Mouse (Mus musculus): ENCODE data around the gene Cd7. TPM values are rescaled to one million over a fixed set of nuclear protein-coding genes. Genes with fewer than 3 reads are reported as not detected.
"Not testable (repeated sequence)": the region's sequence is repeated elsewhere in the genome, so short reads cannot be mapped to it uniquely, and the experiment has no call there.

The Cd7 gene
- total RNA-seq, 2 experiments from 2014 or later: 6.1 TPM; not detected in 1

DNA sequence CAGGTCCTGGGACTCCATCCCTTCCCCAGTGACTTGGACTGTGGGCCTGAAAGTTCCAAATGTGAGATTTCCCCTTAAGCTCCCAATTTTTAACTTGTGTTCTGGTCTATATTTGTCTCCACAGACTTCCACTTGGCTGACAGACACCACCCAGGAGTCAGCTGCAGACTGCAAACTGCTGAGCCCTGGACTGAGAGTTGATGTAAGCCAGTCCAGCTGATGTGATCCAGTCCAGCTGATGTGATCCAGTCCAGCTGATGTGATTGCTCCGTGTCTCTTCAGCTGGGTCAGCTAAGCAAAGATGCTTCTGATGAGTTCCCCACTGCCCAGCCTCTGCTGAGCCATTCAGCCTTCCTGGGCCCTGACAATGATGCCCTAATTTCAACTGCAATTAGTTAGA, 12.6 kb upstream of the Cd7 start:
- ATAC-seq (replicated peaks; ENCODE audit: poor library complexity, severe bottlenecking): no peak

- ATAC-seq (replicated peaks; ENCODE audit: poor library complexity, severe bottlenecking): no peak
Measured at GRCm38 (mm10) chr11:121049840-121050239, 10.6 kb upstream of the Cd7 start.

- ATAC-seq (replicated peaks; ENCODE audit: poor library complexity, severe bottlenecking): no peak
Measured at GRCm38 (mm10) chr11:121047826-121048399, 8.7 kb upstream of the Cd7 start.

DNA sequence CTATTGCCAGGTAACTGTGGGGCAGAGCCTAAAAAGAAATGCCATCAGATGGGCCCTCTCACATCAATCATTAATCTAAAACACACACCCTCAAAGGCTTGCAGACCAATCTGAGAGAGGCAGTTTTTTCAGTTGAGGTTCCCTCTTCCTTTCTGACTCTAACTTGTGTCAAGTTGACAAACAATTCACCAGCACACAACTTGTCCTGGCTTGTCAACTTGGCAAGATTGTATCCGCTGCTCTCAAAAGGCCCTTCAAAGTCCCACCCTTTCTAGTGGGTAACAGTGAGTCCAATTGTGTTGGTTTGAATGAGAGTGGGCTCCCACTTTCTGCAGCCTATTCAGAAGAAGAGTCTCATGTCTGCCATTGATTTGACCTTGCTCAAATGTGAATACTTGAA, 6.1 kb upstream of the Cd7 start:
- no peak for ATAC-seq (replicated peaks; ENCODE audit: poor library complexity, severe bottlenecking)

GRCm38 (mm10) chr11:121043025-121043424, 3.8 kb upstream of the Cd7 start:
- not testable (repeated sequence) for ATAC-seq (replicated peaks; ENCODE audit: poor library complexity, severe bottlenecking)

DNA sequence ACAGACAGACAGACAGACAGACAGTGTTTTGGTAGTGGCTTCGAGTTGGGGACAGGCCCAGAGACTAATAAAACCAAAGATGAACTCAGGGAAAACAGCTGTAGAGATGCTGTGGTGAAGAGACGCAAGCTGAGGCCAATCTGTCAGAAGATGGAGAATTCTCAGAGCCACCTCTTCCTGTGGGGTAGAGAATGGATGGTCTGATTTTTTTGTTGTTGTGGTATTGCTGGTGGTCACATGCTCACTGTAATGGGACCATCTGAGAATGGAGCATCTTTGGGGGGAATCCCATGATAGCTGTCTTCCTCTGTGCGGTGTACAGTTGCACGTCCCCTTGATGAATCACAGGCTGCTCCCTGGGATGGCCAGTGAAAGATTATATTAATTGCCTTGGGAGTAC, 3.3 kb upstream of the Cd7 start:
- ATAC-seq (replicated peaks; ENCODE audit: poor library complexity, severe bottlenecking): no peak

- no peak for ATAC-seq (replicated peaks; ENCODE audit: poor library complexity, severe bottlenecking)
Measured at GRCm38 (mm10) chr11:121041636-121042035, 2.4 kb upstream of the Cd7 start.

DNA sequence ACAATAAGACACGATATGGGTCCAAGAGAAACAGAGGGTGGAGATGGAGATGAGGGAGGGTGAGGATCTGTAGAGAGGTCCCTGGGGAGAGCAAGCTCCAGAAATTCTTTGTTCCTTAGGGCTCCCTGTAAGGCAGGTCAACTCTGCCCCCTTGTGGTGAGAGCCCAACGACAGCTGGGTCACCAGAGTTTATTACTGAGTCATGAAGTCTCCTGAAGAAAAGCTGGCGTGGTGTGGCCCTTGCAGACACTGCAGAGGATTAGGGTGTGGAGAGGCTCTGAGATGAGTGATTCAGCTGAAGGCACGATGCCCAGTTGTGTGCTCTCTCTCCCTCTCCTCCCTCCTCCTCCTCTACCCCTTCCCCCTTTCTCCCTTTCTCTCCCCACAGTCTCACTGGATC, 2.0 kb upstream of the Cd7 start:
- ATAC-seq (replicated peaks; ENCODE audit: poor library complexity, severe bottlenecking): peak; percentile 78

DNA sequence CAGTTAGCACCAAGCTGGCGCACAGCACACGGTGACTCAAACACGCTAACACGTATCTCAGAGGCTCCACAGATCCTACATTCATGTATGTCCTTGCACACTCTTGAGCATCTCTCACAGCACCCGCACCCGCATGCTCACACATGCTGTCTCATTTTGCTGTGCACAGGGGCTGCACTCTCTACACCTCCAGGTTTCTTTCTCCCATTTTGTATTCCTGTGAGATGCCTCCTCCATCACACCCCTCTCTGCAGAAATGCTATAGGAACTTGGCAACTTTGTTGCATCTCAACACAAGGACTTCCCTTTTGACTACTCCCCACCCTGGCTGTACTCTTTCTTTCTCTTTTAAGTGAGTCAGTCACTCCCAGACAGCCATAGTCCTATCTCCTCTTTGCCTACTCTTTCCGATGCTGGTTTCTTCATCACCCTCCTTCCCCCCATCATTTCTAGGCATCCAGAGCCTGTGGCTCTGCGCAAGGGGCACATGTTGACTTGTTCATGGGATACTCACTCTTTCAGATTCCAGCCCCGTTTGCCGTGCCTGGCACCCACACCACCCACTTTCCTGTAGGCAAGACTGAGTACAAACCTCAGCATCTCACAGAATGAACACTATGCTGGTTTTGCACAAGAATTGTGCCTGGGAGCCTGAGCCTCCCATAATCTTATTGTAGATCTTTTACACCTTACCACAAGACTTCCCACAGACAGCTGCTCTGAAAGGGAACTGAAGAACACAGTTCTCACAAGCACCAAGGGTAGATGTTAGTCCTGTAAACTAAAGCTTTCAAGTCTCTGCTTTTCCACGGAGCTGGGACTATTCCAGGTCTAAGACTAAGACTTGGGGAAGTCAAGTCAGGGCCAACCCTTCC, 615 bp downstream of the Cd7 start:
- peak; percentile 33; the same call in 1 of the 2 replicates for ATAC-seq (replicated peaks; ENCODE audit: poor library complexity, severe bottlenecking)

- 0 out of 2 replicates have a peak, but pooled peaks have one; percentile 17 for ATAC-seq (replicated peaks; ENCODE audit: poor library complexity, severe bottlenecking)
Measured at GRCm38 (mm10) chr11:121033118-121033517, 6.1 kb downstream of the Cd7 start.

- no peak for ATAC-seq (replicated peaks; ENCODE audit: poor library complexity, severe bottlenecking)
Measured at GRCm38 (mm10) chr11:121027259-121027658, 12.0 kb downstream of the Cd7 start.

DNA sequence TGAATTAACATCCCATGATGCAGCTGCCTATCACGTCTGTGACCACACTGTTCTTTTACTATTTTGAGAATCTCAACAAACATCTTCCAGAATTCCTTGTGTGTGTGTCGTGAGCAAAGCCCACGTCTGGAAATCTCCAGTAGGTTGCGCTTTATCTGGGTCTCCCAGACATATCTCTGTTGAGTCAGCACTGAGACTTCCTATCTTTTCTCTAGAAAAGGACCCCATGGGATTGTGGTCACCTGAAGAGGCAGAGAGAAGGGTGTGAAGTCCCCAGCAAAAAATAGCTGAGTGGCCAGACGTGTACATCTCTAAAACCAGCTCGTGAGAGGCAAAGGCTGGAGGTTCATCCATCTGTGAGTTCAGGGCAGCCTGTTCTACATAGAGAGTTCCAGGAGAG, 15.1 kb downstream of the Cd7 start:
- no peak for ATAC-seq (replicated peaks; ENCODE audit: poor library complexity, severe bottlenecking)

DNA sequence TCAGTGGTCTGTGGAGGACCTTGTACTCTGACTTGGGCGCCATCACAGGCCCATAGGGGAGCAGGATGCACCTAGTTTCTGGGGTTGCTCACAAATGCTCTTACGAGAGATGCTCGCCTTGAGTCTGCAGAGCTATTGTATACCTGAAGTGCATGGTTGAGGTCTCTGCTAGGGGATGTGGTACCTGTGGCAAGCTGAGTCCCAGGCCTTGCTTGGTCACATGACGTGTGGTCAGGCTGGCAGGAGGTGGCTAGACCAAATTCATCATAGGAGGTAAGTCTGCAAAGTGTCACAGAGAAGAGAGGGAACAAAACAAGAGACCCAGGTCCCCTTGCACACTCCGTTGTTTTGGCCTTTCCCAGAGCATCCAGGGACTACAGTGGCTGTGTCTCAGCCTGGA, 19.7 kb downstream of the Cd7 start:
- no peak for ATAC-seq (replicated peaks; ENCODE audit: poor library complexity, severe bottlenecking)

- peak; percentile 76 for ATAC-seq (replicated peaks; ENCODE audit: poor library complexity, severe bottlenecking)
Measured at GRCm38 (mm10) chr11:121017703-121018102, 21.5 kb downstream of the Cd7 start.

DNA sequence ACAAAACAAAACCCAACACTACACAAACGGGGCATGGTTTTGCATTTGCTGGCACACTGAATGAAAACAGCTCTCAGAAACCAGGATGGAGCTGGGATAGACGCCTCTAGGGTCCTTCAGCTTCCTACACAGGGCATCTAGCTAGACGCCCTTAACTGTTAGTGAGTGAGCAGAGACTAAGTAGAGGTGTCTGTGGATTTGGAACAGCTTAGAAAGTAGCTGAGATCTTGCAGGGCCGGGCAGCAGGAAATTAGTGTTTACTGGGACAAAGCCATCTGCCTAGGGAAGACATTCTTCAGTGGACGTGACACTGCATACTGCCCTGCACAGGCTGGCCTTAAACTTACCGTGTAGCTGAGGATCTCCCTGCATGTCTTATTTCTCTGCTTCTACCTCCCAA, 23.7 kb downstream of the Cd7 start:
- no peak for ATAC-seq (replicated peaks; ENCODE audit: poor library complexity, severe bottlenecking)

DNA sequence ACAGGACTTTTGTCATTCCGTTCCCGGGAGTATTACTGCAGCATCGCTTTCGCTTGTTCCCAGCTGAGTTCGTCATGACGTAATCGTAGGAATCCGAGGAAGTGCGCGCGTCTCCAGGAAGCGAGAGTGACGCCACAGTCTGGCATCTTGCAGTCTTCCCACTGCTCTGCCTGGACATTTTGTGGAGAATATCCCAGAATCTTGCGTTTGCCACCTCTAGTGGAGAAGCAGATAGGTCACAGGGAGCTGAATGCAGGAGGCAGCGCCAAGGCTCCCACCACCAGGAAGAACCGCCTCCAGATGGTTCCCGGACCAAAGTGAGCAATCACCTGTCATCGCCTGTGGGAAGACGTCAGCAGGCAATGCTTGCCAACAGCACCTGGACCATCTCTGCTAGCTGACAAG, 24.3 kb downstream of the Cd7 start:
- no peak for ATAC-seq (replicated peaks; ENCODE audit: poor library complexity, severe bottlenecking)

DNA sequence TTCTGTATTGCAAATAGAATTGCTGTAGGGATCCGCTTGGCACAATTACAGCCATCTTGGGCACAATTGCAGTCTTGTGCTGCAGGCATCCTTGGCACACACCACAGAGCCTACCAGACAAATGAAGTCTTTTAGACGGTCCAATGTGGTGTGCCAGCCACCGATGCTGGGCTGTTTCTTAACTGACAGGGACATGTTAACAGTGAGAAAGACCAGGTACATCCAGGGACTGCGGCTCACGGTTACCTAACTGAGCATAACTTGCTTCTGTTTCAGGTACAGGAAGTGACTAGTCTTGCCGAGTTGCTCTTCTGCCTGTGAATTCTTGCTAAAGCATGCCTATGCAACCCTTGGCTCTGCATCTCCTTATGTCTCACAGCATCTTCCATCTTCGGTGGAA, 25.6 kb downstream of the Cd7 start:
- no peak for ATAC-seq (replicated peaks; ENCODE audit: poor library complexity, severe bottlenecking)

- ATAC-seq (replicated peaks; ENCODE audit: poor library complexity, severe bottlenecking): no peak
Measured at GRCm38 (mm10) chr11:121010044-121010755, 29.0 kb downstream of the Cd7 start.

GRCm38 (mm10) chr11:121006184-121006583, 33.0 kb downstream of the Cd7 start:
- no peak for ATAC-seq (replicated peaks; ENCODE audit: poor library complexity, severe bottlenecking)

GRCm38 (mm10) chr11:121004281-121004680, 34.9 kb downstream of the Cd7 start:
- no peak for ATAC-seq (replicated peaks; ENCODE audit: poor library complexity, severe bottlenecking)

DNA sequence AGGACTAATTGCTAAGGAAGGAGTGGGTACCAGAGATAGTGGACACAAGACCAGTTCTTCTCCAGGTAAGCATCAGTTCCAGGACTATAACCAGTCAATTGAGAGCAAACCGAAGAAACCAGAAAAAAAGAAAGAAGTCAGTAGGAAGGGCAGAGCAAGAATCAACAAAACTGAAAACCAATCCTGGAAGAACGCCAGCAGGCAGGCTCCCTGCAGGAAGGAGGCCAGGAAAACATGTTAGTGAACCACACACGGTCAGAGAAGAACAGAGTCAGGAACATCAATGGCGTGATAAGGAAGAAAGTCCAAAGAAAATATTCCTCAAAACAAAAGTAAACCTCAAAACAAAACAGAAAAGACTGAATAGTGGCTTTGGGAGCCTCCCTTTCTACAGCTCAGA, 37.3 kb downstream of the Cd7 start:
- no peak for ATAC-seq (replicated peaks; ENCODE audit: poor library complexity, severe bottlenecking)
